Mouse (Mus musculus): Measurements from ENCODE around the gene Naxe. TPM values are rescaled to one million over a fixed set of nuclear protein-coding genes. Genes with fewer than 3 reads are reported as not detected.

The Naxe gene
- polyA plus RNA-seq (2014; fragmentation: Illumina TruSeq; extraction: RNeasy Lipid Tissue Mini Kit (QIAGEN cat#74804); ENCODE audit: low read depth, low replicate concordance): 31.1 TPM

GRCm38 (mm10) chr3:88057902-88058696 is at the start of gene Naxe:
Naxe (minus strand) TSS chr3:88058495.

GRCm38 (mm10) chr3:88081345-88082223 is 23.3 kb upstream of the Naxe start, which contains the start of gene Iqgap3:
Iqgap3 (plus strand) TSS chr3:88081971.

GRCm38 (mm10) chr3:88078204-88078603 is 19.9 kb upstream of the Naxe start, which contains the start of gene Ttc24:
Ttc24 (minus strand) TSS chr3:88078304.

GRCm38 (mm10) chr3:88042661-88043421 is 15.5 kb downstream of the Naxe start, which contains the start of gene Gpatch4:
Gpatch4 (plus strand) TSS chr3:88043108.

GRCm38 (mm10) chr3:88027434-88028186 is 30.7 kb downstream of the Naxe start, which contains the start of gene Hapln2:
Hapln2 (minus strand) TSS chr3:88027583.

Other genes starting within 250 kb of the Naxe start
- gene Pear1, start 234.2 kb downstream of the Naxe start, polyA plus RNA-seq (2014; fragmentation: Illumina TruSeq; extraction: RNeasy Lipid Tissue Mini Kit (QIAGEN cat#74804); ENCODE audit: low read depth, low replicate concordance): 0.34 TPM
- gene Sh2d2a, start 211.7 kb downstream of the Naxe start, polyA plus RNA-seq (2014; fragmentation: Illumina TruSeq; extraction: RNeasy Lipid Tissue Mini Kit (QIAGEN cat#74804); ENCODE audit: low read depth, low replicate concordance): 0.11 TPM
- 4.8 TPM for gene Prcc, start 172.9 kb downstream of the Naxe start, polyA plus RNA-seq (2014; fragmentation: Illumina TruSeq; extraction: RNeasy Lipid Tissue Mini Kit (QIAGEN cat#74804); ENCODE audit: low read depth, low replicate concordance)
- 103 TPM for gene Hdgf, start 152.2 kb downstream of the Naxe start, polyA plus RNA-seq (2014; fragmentation: Illumina TruSeq; extraction: RNeasy Lipid Tissue Mini Kit (QIAGEN cat#74804); ENCODE audit: low read depth, low replicate concordance)
- gene Mrpl24, start 139.0 kb downstream of the Naxe start, polyA plus RNA-seq (2014; fragmentation: Illumina TruSeq; extraction: RNeasy Lipid Tissue Mini Kit (QIAGEN cat#74804); ENCODE audit: low read depth, low replicate concordance): 61.1 TPM
- 14.9 TPM for gene Isg20l2, start 128.2 kb downstream of the Naxe start, polyA plus RNA-seq (2014; fragmentation: Illumina TruSeq; extraction: RNeasy Lipid Tissue Mini Kit (QIAGEN cat#74804); ENCODE audit: low read depth, low replicate concordance)
- 3.7 TPM for gene Rrnad1, start 127.8 kb downstream of the Naxe start, polyA plus RNA-seq (2014; fragmentation: Illumina TruSeq; extraction: RNeasy Lipid Tissue Mini Kit (QIAGEN cat#74804); ENCODE audit: low read depth, low replicate concordance)
- gene Crabp2, start 109.8 kb downstream of the Naxe start, polyA plus RNA-seq (2014; fragmentation: Illumina TruSeq; extraction: RNeasy Lipid Tissue Mini Kit (QIAGEN cat#74804); ENCODE audit: low read depth, low replicate concordance): not detected
- gene Nes, start 87.4 kb downstream of the Naxe start, polyA plus RNA-seq (2014; fragmentation: Illumina TruSeq; extraction: RNeasy Lipid Tissue Mini Kit (QIAGEN cat#74804); ENCODE audit: low read depth, low replicate concordance): 0.90 TPM
- not detected for gene Bcan, start 58.3 kb downstream of the Naxe start, polyA plus RNA-seq (2014; fragmentation: Illumina TruSeq; extraction: RNeasy Lipid Tissue Mini Kit (QIAGEN cat#74804); ENCODE audit: low read depth, low replicate concordance)
- not detected for gene Hapln2, start 30.9 kb downstream of the Naxe start, polyA plus RNA-seq (2014; fragmentation: Illumina TruSeq; extraction: RNeasy Lipid Tissue Mini Kit (QIAGEN cat#74804); ENCODE audit: low read depth, low replicate concordance)
- 5.2 TPM for gene Gpatch4, start 15.4 kb downstream of the Naxe start, polyA plus RNA-seq (2014; fragmentation: Illumina TruSeq; extraction: RNeasy Lipid Tissue Mini Kit (QIAGEN cat#74804); ENCODE audit: low read depth, low replicate concordance)
- not detected for gene Ttc24, start 19.8 kb upstream of the Naxe start, polyA plus RNA-seq (2014; fragmentation: Illumina TruSeq; extraction: RNeasy Lipid Tissue Mini Kit (QIAGEN cat#74804); ENCODE audit: low read depth, low replicate concordance)
- gene Iqgap3, start 23.5 kb upstream of the Naxe start, polyA plus RNA-seq (2014; fragmentation: Illumina TruSeq; extraction: RNeasy Lipid Tissue Mini Kit (QIAGEN cat#74804); ENCODE audit: low read depth, low replicate concordance): not detected
- 3.8 TPM for gene Mef2d, start 83.9 kb upstream of the Naxe start, polyA plus RNA-seq (2014; fragmentation: Illumina TruSeq; extraction: RNeasy Lipid Tissue Mini Kit (QIAGEN cat#74804); ENCODE audit: low read depth, low replicate concordance)
- gene Rhbg, start 196.2 kb upstream of the Naxe start, polyA plus RNA-seq (2014; fragmentation: Illumina TruSeq; extraction: RNeasy Lipid Tissue Mini Kit (QIAGEN cat#74804); ENCODE audit: low read depth, low replicate concordance): 0.24 TPM
- 0.93 TPM for gene Gm38392, start 228.7 kb upstream of the Naxe start, polyA plus RNA-seq (2014; fragmentation: Illumina TruSeq; extraction: RNeasy Lipid Tissue Mini Kit (QIAGEN cat#74804); ENCODE audit: low read depth, low replicate concordance)
- 4.3 TPM for gene Tsacc, start 238.5 kb upstream of the Naxe start, polyA plus RNA-seq (2014; fragmentation: Illumina TruSeq; extraction: RNeasy Lipid Tissue Mini Kit (QIAGEN cat#74804); ENCODE audit: low read depth, low replicate concordance)
- 65.1 TPM for gene Cct3, start 238.6 kb upstream of the Naxe start, polyA plus RNA-seq (2014; fragmentation: Illumina TruSeq; extraction: RNeasy Lipid Tissue Mini Kit (QIAGEN cat#74804); ENCODE audit: low read depth, low replicate concordance)